Mouse (Mus musculus) midbrain, postnatal 0 days (tissue): ENCODE measurements around the gene Palm. TPM values are rescaled to one million over a fixed set of nuclear protein-coding genes. Genes with fewer than 3 reads are reported as not detected.
"Not testable (repeated sequence)": the region's sequence is repeated elsewhere in the genome, so short reads cannot be mapped to it uniquely, and the experiment has no call there.

ENCODE experiments used
- ATAC-seq: fragments of 200-750 bp; cut with Nextera tagmentation; 2 replicates; pipeline ENCODE4 v1.8.0; 2017; ENCODE audit warnings: moderate number of reproducible peaks, mild to moderate bottlenecking, moderate TSS enrichment, moderate library complexity; ENCODE audit not compliant: low FRiP score
- DNase-seq: peaks from one replicate; pipeline ENCODE4 v3.0.0-alpha.2; 2015; ENCODE audit warnings: low spot score
- H3K27ac ChIP-seq: fragments of 300-500 bp; sonication (generic); 2 replicates; pipeline ENCODE4 v1.5.1; 2014; ENCODE audit warnings: low read depth, mild to moderate bottlenecking, low read length, mixed read lengths
- H3K27me3 ChIP-seq: fragments of 300-500 bp; sonication (generic); 2 replicates; pipeline ENCODE4 v1.6.1; 2014; ENCODE audit warnings: low read length, control low read depth, mixed read lengths; ENCODE audit not compliant: insufficient read depth
- H3K36me3 ChIP-seq: fragments of 300-500 bp; sonication (generic); 2 replicates; pipeline ENCODE4 v1.6.1; 2014; ENCODE audit warnings: low read length, control low read depth, mixed read lengths; ENCODE audit not compliant: insufficient read depth
- H3K4me1 ChIP-seq: fragments of 300-500 bp; sonication (generic); 2 replicates; pipeline ENCODE4 v1.6.1; 2014; ENCODE audit warnings: mild to moderate bottlenecking, control low read depth, antibody characterized with exemption, low read length, mixed read lengths; ENCODE audit not compliant: insufficient read depth
- H3K4me2 ChIP-seq: fragments of 300-500 bp; sonication (generic); 2 replicates; pipeline ENCODE4 v1.6.1; 2014; ENCODE audit warnings: low read depth, mild to moderate bottlenecking, low read length, mixed read lengths; ENCODE audit not compliant: poor library complexity, severe bottlenecking
- H3K4me3 ChIP-seq: fragments of 300-500 bp; sonication (generic); 2 replicates; pipeline ENCODE4 v1.5.1; 2014; ENCODE audit warnings: low read depth, mild to moderate bottlenecking, low read length, moderate library complexity
- H3K9ac ChIP-seq: fragments of 300-500 bp; sonication (generic); replicated peaks from 2 replicates; pipeline ENCODE4 v1.6.1; 2014; ENCODE audit warnings: mild to moderate bottlenecking, low read length, moderate library complexity, mixed read lengths; ENCODE audit not compliant: poor library complexity, severe bottlenecking
- H3K9me3 ChIP-seq: fragments of 300-500 bp; sonication (generic); 2 replicates; pipeline ENCODE4 v1.6.1; 2016; ENCODE audit warnings: low read length, control low read depth
- CTCF ChIP-seq: IDR thresholded peaks from 2 replicates; pipeline ENCODE4 v1.5.1; 2016; ENCODE audit warnings: antibody characterized with exemption, mild to moderate bottlenecking
- WGBS: fragments of 180-500 bp; shearing (Covaris S2); extraction: QIAGEN DNeasy Blood & Tissue Kit; methylation state at CpG from one replicate; pipeline ENCODE4 v1.1.7; 2014; 5-methylcytosine and 5-hydroxymethylcytosine counted together
- polyA plus RNA-seq: library from polyadenylated mRNA; unstranded; fragments of >200 nt; fragmentation: Nextera tagmentation; extraction: Ambion mirVana; gene quantifications from 2 replicates; pipeline ENCODE4 v1.2.1, GENCODE M21; 2015
- total RNA-seq: library from RNA; depleted of rRNA; stranded (reverse); fragments of >200 nt; gene quantifications from 2 replicates; pipeline ENCODE4 v1.2.3, GENCODE M21; 2014

Gene Palm
- total and polyA plus RNA-seq, 2 experiments from 2014 or later: 165 to 302 TPM

- H3K27ac ChIP-seq: no peak overlapping the region
- H3K9me3 ChIP-seq: no peaks in the 10 kb centered on the region
- no peak overlapping the region for H3K9ac ChIP-seq
- WGBS: 85% methylated on average over 6 of the region's 6 CpGs
- H3K36me3 ChIP-seq: peaks cover 7% of the 10 kb centered on the region
- no peak for TF ChIP-seq CTCF
- H3K4me3 ChIP-seq: no peak overlapping the region
- no peaks in the 10 kb centered on the region for H3K4me1 ChIP-seq
- H3K4me2 ChIP-seq: no peak overlapping the region
- DNase-seq (no peak), ATAC-seq (no peak)
- no peaks in the 10 kb centered on the region for H3K27me3 ChIP-seq
Measured at GRCm38 (mm10) chr10:79748496-79748895, 44.9 kb upstream of the Palm start.

GRCm38 (mm10) chr10:79754856-79755516, 38.4 kb upstream of the Palm start, which contains the start of gene Fgf22:
Fgf22 (plus strand) TSS chr10:79755076.
- H3K4me2 ChIP-seq: peak within 1 kb of the TSS; percentile 75
- under 1% methylated on average over 36 of the region's 36 CpGs for WGBS
- peak within 1 kb of the TSS; percentile 51 for H3K9ac ChIP-seq
- H3K9me3 ChIP-seq: no peaks in the 10 kb centered on the region
- TF ChIP-seq CTCF: no peak
- H3K27ac ChIP-seq: no peak within 1 kb of the TSS
- H3K4me3 ChIP-seq: peak within 1 kb of the TSS; percentile 42
- no peaks in the 10 kb centered on the region for H3K27me3 ChIP-seq
- H3K36me3 ChIP-seq: peaks cover 28% of the 10 kb centered on the region
- peak; percentile 64 for DNase-seq
- peak; percentile 84 for ATAC-seq
- H3K4me1 ChIP-seq: 0 out of 2 replicates have a peak, but pooled peaks cover 3% of the 10 kb centered on the region

DNA sequence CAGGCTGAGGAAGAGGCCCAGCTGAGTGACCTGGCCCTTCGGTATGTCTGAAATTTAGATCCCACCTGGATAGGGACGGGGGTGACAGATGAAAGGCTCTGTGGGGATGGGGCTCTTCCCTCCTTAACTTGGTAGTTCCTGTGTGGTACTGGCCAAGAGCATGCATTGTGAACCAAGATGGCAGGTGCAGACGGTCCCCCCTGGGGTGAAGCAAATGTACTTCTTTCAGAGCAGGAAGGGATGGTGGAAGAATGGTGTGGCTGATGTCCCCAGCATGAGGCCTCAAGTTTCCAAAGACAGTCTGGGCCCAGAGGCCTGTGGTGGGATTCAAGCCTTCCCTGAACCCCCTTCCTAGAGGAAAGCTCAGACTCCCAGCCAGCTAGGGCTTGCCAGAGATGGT, 37.5 kb upstream of the Palm start:
- Histone ChIP-seq H3K4me2 (peak overlapping the region; percentile 75; the same call in 1 of the 2 replicates), H3K4me3 (no peak overlapping the region), H3K27me3 (no peaks in the 10 kb centered on the region), H3K9ac (no peak overlapping the region), H3K36me3 (peaks cover 32% of the 10 kb centered on the region), H3K9me3 (no peaks in the 10 kb centered on the region), H3K27ac (no peak overlapping the region), H3K4me1 (0 out of 2 replicates have a peak, but pooled peaks cover 3% of the 10 kb centered on the region)
- 85% methylated on average over 3 of the region's 3 CpGs for WGBS
- TF ChIP-seq CTCF: no peak
- ATAC-seq: no peak; the same call in 1 of the 2 replicates
- DNase-seq: no peak

GRCm38 (mm10) chr10:79756660-79757059, 36.7 kb upstream of the Palm start:
- ATAC-seq (no peak), DNase-seq (no peak)
- no peaks in the 10 kb centered on the region for H3K27me3 ChIP-seq
- H3K4me3 ChIP-seq: no peak overlapping the region
- no peak for TF ChIP-seq CTCF
- no peak overlapping the region for H3K27ac ChIP-seq
- 90% methylated on average over 24 of the region's 24 CpGs for WGBS
- no peak overlapping the region for H3K9ac ChIP-seq
- H3K36me3 ChIP-seq: peaks cover 40% of the 10 kb centered on the region
- no peaks in the 10 kb centered on the region for H3K9me3 ChIP-seq
- H3K4me1 ChIP-seq: 0 out of 2 replicates have a peak, but pooled peaks cover 3% of the 10 kb centered on the region
- H3K4me2 ChIP-seq: no peak overlapping the region

- not testable (repeated sequence) for H3K9me3 ChIP-seq, H3K9ac ChIP-seq, H3K4me1 ChIP-seq, H3K27ac ChIP-seq, DNase-seq, H3K4me3 ChIP-seq, H3K27me3 ChIP-seq, H3K4me2 ChIP-seq, ATAC-seq
- 95% methylated on average over 1 of the region's 1 CpGs for WGBS
- H3K36me3 ChIP-seq: peaks cover 50% of the 10 kb centered on the region
Measured at GRCm38 (mm10) chr10:79759675-79760074, 33.7 kb upstream of the Palm start.

DNA sequence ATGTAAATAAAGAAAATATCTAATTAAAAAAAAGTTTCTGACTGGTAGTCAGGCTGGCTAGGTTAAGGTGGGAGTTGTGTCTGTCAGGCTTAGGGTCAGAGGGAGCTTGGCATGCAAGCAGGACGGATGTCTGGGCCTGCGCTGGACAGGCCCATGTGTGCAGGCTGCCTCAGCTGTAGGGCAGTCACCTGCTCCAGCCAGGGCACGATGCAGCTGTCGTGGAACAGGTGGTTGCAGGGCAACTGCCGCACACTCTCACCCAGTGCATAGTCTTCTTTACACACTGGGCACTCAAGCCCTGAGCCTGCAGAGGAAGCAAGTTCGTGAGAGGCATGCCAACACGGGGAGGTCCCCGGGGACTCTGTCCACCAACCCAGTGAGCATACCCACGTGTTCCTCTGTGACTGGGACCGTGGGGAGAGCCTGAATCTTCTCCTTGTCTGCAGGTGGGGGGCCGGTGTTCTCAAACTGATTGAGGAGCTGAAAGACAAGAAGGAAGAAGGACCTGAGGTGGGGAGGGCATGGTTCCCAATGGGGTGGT, 32.7 kb upstream of the Palm start:
- peaks cover 6% of the 10 kb centered on the region; the same call in 1 of the 2 replicates for H3K4me1 ChIP-seq
- no peak overlapping the region for H3K4me2 ChIP-seq
- no peaks in the 10 kb centered on the region for H3K27me3 ChIP-seq
- DNase-seq: no peak
- H3K9me3 ChIP-seq: no peaks in the 10 kb centered on the region
- no peak overlapping the region for H3K4me3 ChIP-seq
- H3K9ac ChIP-seq: no peak overlapping the region
- no peak overlapping the region for H3K27ac ChIP-seq
- ATAC-seq: no peak
- peaks cover 50% of the 10 kb centered on the region for H3K36me3 ChIP-seq
- 91% methylated on average over 11 of the region's 11 CpGs for WGBS
- no peak for TF ChIP-seq CTCF
